Mouse (Mus musculus) myocyte (in vitro differentiated cells): Measurements from ENCODE around the gene Wdr83. TPM values are rescaled to one million over a fixed set of nuclear protein-coding genes. Genes with fewer than 3 reads are reported as not detected.

Source experiments
- H3K27me3 ChIP-seq: one replicate; pipeline ENCODE4 v1.6.1; 2011; ENCODE audit not compliant: control insufficient read depth, insufficient read depth, insufficient read length
- H3K36me3 ChIP-seq: one replicate; pipeline ENCODE4 v1.6.1; 2011; ENCODE audit not compliant: control insufficient read depth, insufficient read depth
- H3K4me2 ChIP-seq: one replicate; pipeline ENCODE4 v1.6.1; 2011; ENCODE audit warnings: low read depth, control low read depth
- H3K4me3 ChIP-seq: one replicate; pipeline ENCODE4 v1.5.1; 2011; ENCODE audit warnings: mild to moderate bottlenecking, control low read depth, moderate library complexity
- H3K79me2 ChIP-seq: one replicate; pipeline ENCODE4 v1.6.1; 2011; ENCODE audit not compliant: control insufficient read depth, insufficient read depth
- H3ac ChIP-seq: one replicate; pipeline ENCODE4 v1.6.1; 2011; ENCODE audit not compliant: control insufficient read depth, insufficient read length
- CEBPB ChIP-seq: IDR thresholded peaks from 2 replicates; pipeline ENCODE4 v1.6.1; 2011; ENCODE audit warnings: mild to moderate bottlenecking, moderate library complexity; ENCODE audit not compliant: poor library complexity, insufficient read depth, severe bottlenecking
- E2F4 ChIP-seq: IDR thresholded peaks from one replicate; pipeline ENCODE4 v1.6.1; 2011; ENCODE audit warnings: mild to moderate bottlenecking, control low read depth, moderate library complexity; ENCODE audit not compliant: insufficient read depth
- MAX ChIP-seq: IDR thresholded peaks from one replicate; pipeline ENCODE4 v1.6.1; 2011; ENCODE audit warnings: low read depth, mild to moderate bottlenecking, control low read depth
- MYOD1 ChIP-seq, 3 experiments: IDR thresholded peaks; one replicate each; pipeline ENCODE4 v1.6.1; 2011; ENCODE audit warnings: control low read depth in 2 of 3, low read depth in 2 of 3, mild to moderate bottlenecking in 2 of 3, moderate library complexity in 1 of 3; ENCODE audit not compliant: insufficient read length in 2 of 3, control insufficient read depth in 1 of 3
- MYOG ChIP-seq, 3 experiments: IDR thresholded peaks; one replicate each; pipeline ENCODE4 v1.6.1; 2011; ENCODE audit warnings: control low read depth in 2 of 3, low read depth in 2 of 3, mild to moderate bottlenecking in 2 of 3; ENCODE audit not compliant: insufficient read length in 2 of 3, control insufficient read depth in 1 of 3, insufficient read depth in 1 of 3
- POLR2A ChIP-seq: IDR thresholded peaks from one replicate; pipeline ENCODE4 v1.6.1; 2011; ENCODE audit warnings: low read depth, mild to moderate bottlenecking, control low read depth, moderate library complexity; ENCODE audit not compliant: insufficient read length
- POLR2AphosphoS2 ChIP-seq: IDR thresholded peaks from one replicate; pipeline ENCODE4 v1.6.1; 2011; ENCODE audit warnings: low read depth, control low read depth; ENCODE audit not compliant: insufficient read length
- REST ChIP-seq: IDR thresholded peaks from one replicate; pipeline ENCODE4 v1.6.1; 2011; ENCODE audit warnings: mild to moderate bottlenecking, control low read depth, moderate library complexity; ENCODE audit not compliant: insufficient read depth, insufficient read length
- SRF ChIP-seq: IDR thresholded peaks from one replicate; pipeline ENCODE4 v1.6.1; 2011; ENCODE audit warnings: low read depth; ENCODE audit not compliant: control insufficient read depth, insufficient read length
- TCF12 ChIP-seq: IDR thresholded peaks from one replicate; pipeline ENCODE4 v1.6.1; 2011; ENCODE audit warnings: mild to moderate bottlenecking, control low read depth; ENCODE audit not compliant: poor library complexity, insufficient read depth, severe bottlenecking
- TCF3 ChIP-seq: IDR thresholded peaks from one replicate; pipeline ENCODE4 v1.6.1; 2011; ENCODE audit warnings: low read depth, control low read depth; ENCODE audit not compliant: insufficient read length
- USF1 ChIP-seq: IDR thresholded peaks from one replicate; pipeline ENCODE4 v1.6.1; 2011; ENCODE audit warnings: low read depth, mild to moderate bottlenecking, control low read depth, moderate library complexity
- polyA plus RNA-seq: library from polyadenylated mRNA; unstranded; fragments of >200 nt; fragmentation: generic; extraction: Trizol; gene quantifications from one replicate; pipeline ENCODE4 v1.2.1, GENCODE M21; 2012; ENCODE audit warnings: missing spikeins

Gene Wdr83
- polyA plus RNA-seq, 1 experiment: 26.8 TPM

DNA sequence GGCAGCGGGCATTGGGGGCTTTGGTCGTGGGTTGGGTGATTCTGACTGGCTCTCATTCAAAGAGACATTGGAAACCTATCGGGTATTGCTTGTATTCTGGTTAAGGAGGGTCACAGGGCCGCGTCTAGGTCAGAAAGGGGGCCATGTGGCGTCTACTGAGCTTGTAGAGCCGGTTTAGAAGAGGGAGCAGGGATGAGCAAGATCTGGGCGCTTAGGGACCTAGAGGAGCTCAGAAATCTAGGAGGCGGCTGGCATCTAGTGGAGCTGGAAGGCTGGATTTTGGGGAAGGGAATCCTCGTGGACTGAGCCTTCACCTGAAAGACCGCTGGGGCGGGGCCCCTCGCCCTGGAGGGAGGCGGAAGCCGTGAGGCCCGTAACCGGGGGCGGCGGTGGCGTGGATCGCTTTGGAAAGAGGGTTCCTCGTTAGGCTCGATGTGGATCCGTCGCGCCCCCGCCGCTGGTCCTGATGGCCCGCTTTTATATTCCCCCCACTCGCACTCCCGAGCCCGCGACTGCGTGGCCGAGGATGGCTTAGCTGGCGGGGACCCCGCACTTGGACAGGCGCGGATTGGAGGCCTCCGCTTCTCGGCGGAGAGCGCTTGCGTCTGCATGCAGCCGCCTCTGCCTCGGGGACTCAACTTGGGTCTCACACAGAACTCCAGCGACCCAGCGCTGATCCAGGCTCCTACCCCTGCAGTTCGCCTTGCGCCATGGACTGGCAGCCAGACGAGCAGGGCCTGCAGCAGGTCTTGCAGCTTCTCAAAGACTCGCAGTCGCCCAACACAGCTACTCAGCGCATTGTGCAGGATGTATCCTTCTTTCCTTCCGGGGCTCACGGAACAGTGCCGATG, 43.2 kb downstream of the Wdr83 start:
- Histone ChIP-seq H3K36me3 (peaks cover 26% of the 10 kb centered on the region), H3K27me3 (no peaks in the 10 kb centered on the region), H3ac (peak overlapping the region; percentile 42), H3K4me3 (peak overlapping the region; percentile 95), H3K4me2 (peak overlapping the region; percentile 70), H3K79me2 (peaks cover 50% of the 10 kb centered on the region)
- TF ChIP-seq POLR2AphosphoS2: peak; percentile 31
- TF ChIP-seq POLR2A: no peak

DNA sequence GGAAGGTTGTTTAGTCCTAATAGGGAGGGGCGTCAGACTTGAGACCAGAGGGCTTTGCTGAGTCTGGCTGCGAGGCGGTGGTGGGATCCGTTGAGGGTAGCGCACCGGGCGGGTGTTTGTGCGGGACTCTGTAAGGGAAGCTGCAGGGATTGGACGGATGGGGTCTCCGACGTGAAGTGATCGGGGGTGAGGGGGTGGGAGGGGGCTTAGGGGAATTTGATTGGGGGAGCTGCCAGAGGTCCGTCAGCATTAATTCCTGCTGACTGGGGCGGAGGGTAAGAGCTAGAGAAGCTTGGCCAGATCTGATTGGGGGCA, 43.8 kb downstream of the Wdr83 start:
- no peaks in the 10 kb centered on the region for H3K27me3 ChIP-seq
- peak overlapping the region; percentile 70 for H3K4me2 ChIP-seq
- TF ChIP-seq POLR2A (no peak), MYOD1 (IDR thresholded peaks at IDR 0.05; ENCODE audit: control insufficient read depth in 1 of 3, insufficient read length in 2 of 3, low read depth in 2 of 3) (no peak), CEBPB (no peak), E2F4 (no peak), SRF (no peak), REST (no peak)

DNA sequence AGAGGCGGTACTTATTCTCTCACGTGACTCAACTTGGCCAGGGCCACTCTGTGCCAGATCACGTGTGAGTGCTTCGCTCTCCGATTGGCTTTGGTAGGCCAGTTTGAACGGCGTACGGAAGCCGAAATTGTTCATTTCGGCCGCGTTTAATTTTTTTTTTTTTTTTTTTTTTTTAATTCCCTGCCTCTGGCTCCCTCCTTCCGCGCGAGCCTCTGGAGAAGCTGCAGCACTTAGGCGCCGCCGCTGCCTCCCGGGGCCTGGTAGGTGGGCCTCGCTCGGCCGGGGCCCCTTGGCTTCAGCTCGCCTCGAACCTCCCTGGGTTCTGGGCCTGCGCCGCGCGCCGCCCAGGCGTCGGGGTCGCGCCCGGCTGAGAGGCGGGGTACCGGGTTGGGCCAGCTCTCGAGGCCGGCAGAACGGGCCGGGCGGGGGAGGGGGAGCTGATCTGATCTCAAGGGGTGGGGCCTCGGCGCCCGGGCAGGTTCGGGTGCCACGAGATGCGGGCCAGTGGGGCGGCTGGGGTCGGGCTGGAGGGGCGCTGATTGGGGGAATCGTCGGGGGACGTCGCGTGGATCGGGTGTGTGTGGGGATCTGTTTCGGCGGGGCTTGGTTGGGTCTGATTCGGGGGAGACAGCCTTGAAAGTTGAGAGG, 44.3 kb downstream of the Wdr83 start, which contains the start of gene Tnpo2:
TSS of gene Tnpo2 (plus strand) at position 198 of the 648 bp plus-strand sequence.
- no peaks in the 10 kb centered on the region for H3K27me3 ChIP-seq
- H3ac ChIP-seq: peak within 1 kb of the TSS; percentile 42
- peak within 1 kb of the TSS; percentile 95 for H3K4me3 ChIP-seq
- peaks cover 22% of the 10 kb centered on the region for H3K36me3 ChIP-seq
- H3K4me2 ChIP-seq: peak within 1 kb of the TSS; percentile 94
- TF ChIP-seq POLR2A (peak; percentile 55), POLR2AphosphoS2 (peak; percentile 82), MYOG (IDR thresholded peaks at IDR 0.05; ENCODE audit: control insufficient read depth in 1 of 3, insufficient read depth in 1 of 3, insufficient read length in 2 of 3, low read depth in 2 of 3) (peak in 1 of 3 experiments; percentile 3), E2F4 (peak; percentile 25), USF1 (peak; percentile 97), TCF12 (no peak)
- H3K79me2 ChIP-seq: peaks cover 52% of the 10 kb centered on the region

More for the DNA sequence above, 43.8 kb downstream of the Wdr83 start:
- Histone ChIP-seq H3K36me3 (peaks cover 26% of the 10 kb centered on the region), H3K4me3 (peak overlapping the region; percentile 95), H3ac (peak overlapping the region; percentile 42), H3K79me2 (peaks cover 52% of the 10 kb centered on the region)

DNA sequence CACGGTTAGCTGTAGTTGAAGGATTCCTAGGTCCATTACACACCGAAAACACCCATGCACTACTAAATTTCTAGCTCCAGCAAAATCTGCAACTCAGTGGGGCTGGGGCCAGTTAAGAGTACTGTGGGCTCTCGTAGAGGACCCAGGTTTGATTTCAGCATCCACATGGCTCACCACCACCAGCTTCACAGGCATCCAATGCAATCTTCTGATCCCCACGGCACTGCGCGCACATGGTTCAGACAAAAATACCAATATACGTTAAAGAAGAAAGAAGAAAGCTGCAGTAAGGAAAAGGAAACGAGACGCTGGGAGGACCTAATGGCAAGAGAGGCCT, 44.8 kb downstream of the Wdr83 start:
- Histone ChIP-seq H3K79me2 (peaks cover 47% of the 10 kb centered on the region), H3K4me3 (peak overlapping the region; percentile 95), H3K36me3 (peaks cover 22% of the 10 kb centered on the region), H3K4me2 (peak overlapping the region; percentile 94), H3ac (peak overlapping the region; percentile 42), H3K27me3 (no peaks in the 10 kb centered on the region)
- no peak for TF ChIP-seq TCF3
- no peak for TF ChIP-seq MYOD1 (IDR thresholded peaks at IDR 0.05; ENCODE audit: control insufficient read depth in 1 of 3, insufficient read length in 2 of 3, low read depth in 2 of 3)
- no peak for TF ChIP-seq MAX
- TF ChIP-seq POLR2A: no peak
- TF ChIP-seq POLR2AphosphoS2: no peak
- no peak for TF ChIP-seq SRF
- TF ChIP-seq USF1: no peak
- TF ChIP-seq E2F4: no peak
- TF ChIP-seq TCF12: no peak
- no peak for TF ChIP-seq CEBPB
- no peak for TF ChIP-seq MYOG (IDR thresholded peaks at IDR 0.05; ENCODE audit: control insufficient read depth in 1 of 3, insufficient read depth in 1 of 3, insufficient read length in 2 of 3, low read depth in 2 of 3)
- no peak for TF ChIP-seq REST

DNA sequence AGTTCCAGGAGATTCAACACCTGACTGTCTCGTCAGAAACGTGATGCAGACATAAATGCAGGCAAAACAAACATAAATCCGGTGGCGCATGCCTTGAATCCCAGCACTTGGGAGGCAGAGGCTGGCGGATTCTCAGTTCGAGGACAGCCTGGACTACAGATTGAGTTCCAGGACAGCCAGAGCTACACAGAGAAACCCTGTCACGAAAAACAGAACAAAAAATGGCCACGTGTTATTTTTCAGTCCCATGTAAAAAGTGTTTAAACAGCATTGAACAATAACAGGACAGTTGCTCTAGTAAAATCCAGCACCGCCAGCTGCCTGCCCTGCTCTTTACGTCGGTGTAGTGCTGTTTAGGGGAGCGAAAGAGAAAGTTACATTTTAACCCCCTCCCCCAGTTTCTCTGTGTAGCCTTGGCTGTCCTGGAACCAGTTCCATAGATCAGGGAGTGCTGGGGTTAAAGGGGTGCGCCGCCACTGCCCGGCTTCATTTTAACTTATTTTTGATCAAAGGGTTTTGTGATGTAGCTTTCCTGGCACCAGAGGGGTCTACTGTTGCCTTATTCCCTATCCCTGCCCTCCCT, 45.3 kb downstream of the Wdr83 start:
- Histone ChIP-seq H3K27me3 (no peaks in the 10 kb centered on the region), H3K36me3 (peaks cover 19% of the 10 kb centered on the region), H3K79me2 (peaks cover 42% of the 10 kb centered on the region), H3ac (peak overlapping the region; percentile 42), H3K4me3 (peak overlapping the region; percentile 95), H3K4me2 (peak overlapping the region; percentile 94)
- no peak for TF ChIP-seq REST
- TF ChIP-seq CEBPB: no peak
- no peak for TF ChIP-seq E2F4
- peak; percentile 15 for TF ChIP-seq USF1
- no peak for TF ChIP-seq TCF3
- TF ChIP-seq SRF: no peak
- no peak for TF ChIP-seq MYOG (IDR thresholded peaks at IDR 0.05; ENCODE audit: control insufficient read depth in 1 of 3, insufficient read depth in 1 of 3, insufficient read length in 2 of 3, low read depth in 2 of 3)
- no peak for TF ChIP-seq MYOD1 (IDR thresholded peaks at IDR 0.05; ENCODE audit: control insufficient read depth in 1 of 3, insufficient read length in 2 of 3, low read depth in 2 of 3)
- peak; percentile 44 for TF ChIP-seq POLR2AphosphoS2
- TF ChIP-seq TCF12: no peak
- no peak for TF ChIP-seq POLR2A
- no peak for TF ChIP-seq MAX
